Mouse (Mus musculus): Measurements from ENCODE around the gene Gtf2h1.
"Not testable (repeated sequence)": the region's sequence is repeated elsewhere in the genome, so short reads cannot be mapped to it uniquely, and the experiment has no call there.

The Gtf2h1 gene

GRCm38 (mm10) chr7:46829911-46830310 is 34.0 kb downstream of the Gtf2h1 start:
- in situ Hi-C loops (cut with MboI; ENCODE audit: low sequenced_read_pairs): no loop called here

- in situ Hi-C loops (cut with MboI; ENCODE audit: low sequenced_read_pairs): no loop called here
Measured at GRCm38 (mm10) chr7:46830799-46831590, 35.1 kb downstream of the Gtf2h1 start.

GRCm38 (mm10) chr7:46831693-46832092 is 35.8 kb downstream of the Gtf2h1 start:
- in situ Hi-C loops (cut with MboI; ENCODE audit: low sequenced_read_pairs): no loop called here

- in situ Hi-C loops (cut with MboI; ENCODE audit: low sequenced_read_pairs): not testable (repeated sequence)
Measured at GRCm38 (mm10) chr7:46832112-46832810, 36.4 kb downstream of the Gtf2h1 start.

- in situ Hi-C loops (cut with MboI; ENCODE audit: low sequenced_read_pairs): no loop called here
Measured at GRCm38 (mm10) chr7:46833266-46833665, 37.4 kb downstream of the Gtf2h1 start.

- in situ Hi-C loops (cut with MboI; ENCODE audit: low sequenced_read_pairs): no loop called here
Measured at GRCm38 (mm10) chr7:46833670-46834255, 37.9 kb downstream of the Gtf2h1 start.

- in situ Hi-C loops (cut with MboI; ENCODE audit: low sequenced_read_pairs): no loop called here
Measured at GRCm38 (mm10) chr7:46834994-46835610, 39.2 kb downstream of the Gtf2h1 start.

- in situ Hi-C loops (cut with MboI; ENCODE audit: low sequenced_read_pairs): no loop called here
Measured at GRCm38 (mm10) chr7:46836357-46836756, 40.5 kb downstream of the Gtf2h1 start.

GRCm38 (mm10) chr7:46837073-46837472 is 41.2 kb downstream of the Gtf2h1 start:
- in situ Hi-C loops (cut with MboI; ENCODE audit: low sequenced_read_pairs): no loop called here

- in situ Hi-C loops (cut with MboI; ENCODE audit: low sequenced_read_pairs): no loop called here
Measured at GRCm38 (mm10) chr7:46838104-46838671, 42.3 kb downstream of the Gtf2h1 start.

GRCm38 (mm10) chr7:46838891-46839302 is 43.0 kb downstream of the Gtf2h1 start:
- in situ Hi-C loops (cut with MboI; ENCODE audit: low sequenced_read_pairs): no loop called here

- in situ Hi-C loops (cut with MboI; ENCODE audit: low sequenced_read_pairs): no loop called here
Measured at GRCm38 (mm10) chr7:46839446-46839845, 43.5 kb downstream of the Gtf2h1 start.

- in situ Hi-C loops (cut with MboI; ENCODE audit: low sequenced_read_pairs): no loop called here
Measured at GRCm38 (mm10) chr7:46839861-46840260, 44.0 kb downstream of the Gtf2h1 start.

GRCm38 (mm10) chr7:46840326-46840725 is 44.4 kb downstream of the Gtf2h1 start:
- in situ Hi-C loops (cut with MboI; ENCODE audit: low sequenced_read_pairs): no loop called here

- in situ Hi-C loops (cut with MboI; ENCODE audit: low sequenced_read_pairs): no loop called here
Measured at GRCm38 (mm10) chr7:46840787-46841525, 45.1 kb downstream of the Gtf2h1 start, which contains the start of gene Ldha. Gene Ldha (plus strand): TSS chr7:46841475.

GRCm38 (mm10) chr7:46842278-46842677 is 46.4 kb downstream of the Gtf2h1 start:
- in situ Hi-C loops (cut with MboI; ENCODE audit: low sequenced_read_pairs): no loop called here

- in situ Hi-C loops (cut with MboI; ENCODE audit: low sequenced_read_pairs): no loop called here
Measured at GRCm38 (mm10) chr7:46843576-46843975, 47.7 kb downstream of the Gtf2h1 start.

- in situ Hi-C loops (cut with MboI; ENCODE audit: low sequenced_read_pairs): no loop called here
Measured at GRCm38 (mm10) chr7:46845211-46845977, 49.5 kb downstream of the Gtf2h1 start.

GRCm38 (mm10) chr7:46845978-46846485 is 50.1 kb downstream of the Gtf2h1 start:
- in situ Hi-C loops (cut with MboI; ENCODE audit: low sequenced_read_pairs): no loop called here

Measured in CH12F3 (cell line).